ENCODE assay signal across 10 mouse cellular contexts in the genomic region with DNA sequence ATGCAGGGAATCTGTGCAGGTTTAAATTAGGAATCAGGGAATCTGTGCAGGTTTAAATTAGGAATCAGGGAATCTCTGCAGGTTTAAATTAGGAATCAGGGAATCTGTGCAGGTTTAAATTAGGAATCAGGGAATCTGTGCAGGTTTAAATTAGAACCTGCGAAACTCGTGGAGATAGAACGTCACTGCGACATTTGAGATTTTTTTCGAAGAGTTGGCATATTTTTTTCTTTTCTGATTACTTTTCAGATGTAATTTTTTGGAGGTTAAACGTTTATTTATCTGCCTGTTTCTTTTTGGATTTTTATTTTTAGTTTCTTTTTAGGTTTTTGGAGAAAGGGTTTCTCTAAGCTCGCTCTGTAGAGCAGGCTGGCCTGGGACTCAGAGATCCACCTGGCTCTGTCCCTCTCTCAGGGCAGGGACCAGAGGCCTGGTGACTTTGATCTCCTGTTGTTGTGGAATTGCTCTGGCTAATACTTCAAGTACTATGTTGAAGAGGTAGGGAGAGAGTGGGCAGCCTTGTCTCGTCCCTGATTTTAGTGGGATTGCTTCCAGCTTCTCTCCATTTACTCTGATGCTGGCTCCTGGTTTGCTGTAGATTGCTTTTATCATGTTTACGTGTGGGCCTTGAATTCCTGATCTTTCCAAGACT. TPM values are rescaled to one million over a fixed set of nuclear protein-coding genes. Genes with fewer than 3 reads are reported as not detected.
DNase-seq lines count a peak whose midpoint lies in the region; ATAC-seq and TF ChIP-seq lines count a peak whose summit lies in the region.
"Not testable (repeated sequence)": the region's sequence is repeated elsewhere in the genome, so short reads cannot be mapped to it uniquely, and the experiment has no call there.
"Had no signal": no experiment of that assay in that cellular context is flagged by ENCODE, and none has a peak within 500 bp of the region (broad histone marks: within the 10 kb centered on the region; RNA-seq: fewer than 3 reads in every experiment).

No protein-coding gene starts in this region.

- not testable (repeated sequence) for H3K9ac ChIP-seq in intestine, embryonic 15.5 days

- H3K4me1 ChIP-seq in intestine, embryonic 15.5 days (replicated peaks) = not testable (repeated sequence)

- not testable (repeated sequence) for H3K36me3 ChIP-seq in intestine, embryonic 15.5 days

- not testable (repeated sequence) for H3K27me3 ChIP-seq in intestine, embryonic 15.5 days (replicated peaks)

- intact Hi-C loops in left cerebral cortex, adult 2 months (cut with DNase I) = not testable (repeated sequence)

- peak; percentile 88 for ATAC-seq in intestine, embryonic 15.5 days
- 0 out of 2 replicates have a peak, but pooled peaks have one; percentile 53 for ATAC-seq in megakaryocyte-erythroid progenitor cell, adult 5-6 weeks (replicated peaks; ENCODE audit: low FRiP score, low TSS enrichment, poor library complexity, severe bottlenecking)

- not testable (repeated sequence) for H3K4me2 ChIP-seq in intestine, embryonic 15.5 days (replicated peaks)

- H3K4me3 ChIP-seq in intestine, embryonic 15.5 days (replicated peaks); left cerebral cortex, adult 2 months: not testable (repeated sequence)

- H3K9me3 ChIP-seq in intestine, embryonic 15.5 days = not testable (repeated sequence)

- not testable (repeated sequence) for H3K27ac ChIP-seq in intestine, embryonic 15.5 days; left cerebral cortex, adult 2 months

- not testable (repeated sequence) for TF ChIP-seq CTCF in left cerebral cortex, adult 2 months (IDR thresholded peaks at IDR 0.05)

- peak; percentile 34 for DNase-seq in MN1 (ENCODE audit: low spot score)
- DNase-seq in cerebellum, postnatal 4 days (ENCODE audit: low spot score in 2 of 2) = peak; percentile 24 to 58
- DNase-seq in frontal cortex, postnatal 36 days (ENCODE audit: low spot score in 2 of 2) = peak; percentile 24 to 53
- peak; percentile 58 to 60 for DNase-seq in left cerebral cortex, adult 2 months (ENCODE audit: extremely low spot score in 1 of 2, low spot score in 2 of 2)
- peak; percentile 56 to 61 for DNase-seq in right cerebral cortex, adult 2 months (ENCODE audit: low spot score in 2 of 2)
- DNase-seq in urinary bladder, postnatal 10 days (ENCODE audit: low spot score) = peak; percentile 20

- 69% methylated on average over 9 of the region's 9 CpGs for WGBS in intestine, embryonic 15.5 days

RNA-seq across cellular contexts. Expression of gene Gm21860, which starts 31.2 kb away (rescaled TPM):
- not detected in 2 replicates for polyA plus RNA-seq in intestine, embryonic 15.5 days (2015; fragmentation: Nextera tagmentation; extraction: Ambion mirVana)
- total RNA-seq in left cerebral cortex, adult 2 months (2021) = not detected
- total RNA-seq in megakaryocyte-erythroid progenitor cell, adult 5-6 weeks (2014; fragmentation: Nextera tagmentation) = not detected in 2 replicates
- not detected in 2 replicates for total RNA-seq in megakaryocyte-erythroid progenitor cell, adult 5-6 weeks (2017)
- total RNA-seq: heart, postnatal 25 days had no signal
- polyA plus RNA-seq: activated CD4-positive, CD25-positive, alpha-beta regulatory T cell, adult 4 months had no signal
